Mouse (Mus musculus) myocyte (in vitro differentiated cells): ENCODE measurements around the gene Golga7b. TPM values are rescaled to one million over a fixed set of nuclear protein-coding genes. Genes with fewer than 3 reads are reported as not detected.

ENCODE experiments used
- H3K27me3 ChIP-seq: one replicate; pipeline ENCODE4 v1.6.1; 2011; ENCODE audit not compliant: control insufficient read depth, insufficient read depth, insufficient read length
- H3K36me3 ChIP-seq: one replicate; pipeline ENCODE4 v1.6.1; 2011; ENCODE audit not compliant: control insufficient read depth, insufficient read depth
- H3K4me2 ChIP-seq: one replicate; pipeline ENCODE4 v1.6.1; 2011; ENCODE audit warnings: low read depth, control low read depth
- H3K4me3 ChIP-seq: one replicate; pipeline ENCODE4 v1.5.1; 2011; ENCODE audit warnings: mild to moderate bottlenecking, control low read depth, moderate library complexity
- H3K79me2 ChIP-seq: one replicate; pipeline ENCODE4 v1.6.1; 2011; ENCODE audit not compliant: control insufficient read depth, insufficient read depth
- H3ac ChIP-seq: one replicate; pipeline ENCODE4 v1.6.1; 2011; ENCODE audit not compliant: control insufficient read depth, insufficient read length
- CEBPB ChIP-seq: IDR thresholded peaks from 2 replicates; pipeline ENCODE4 v1.6.1; 2011; ENCODE audit warnings: mild to moderate bottlenecking, moderate library complexity; ENCODE audit not compliant: poor library complexity, insufficient read depth, severe bottlenecking
- E2F4 ChIP-seq: IDR thresholded peaks from one replicate; pipeline ENCODE4 v1.6.1; 2011; ENCODE audit warnings: mild to moderate bottlenecking, control low read depth, moderate library complexity; ENCODE audit not compliant: insufficient read depth
- MAX ChIP-seq: IDR thresholded peaks from one replicate; pipeline ENCODE4 v1.6.1; 2011; ENCODE audit warnings: low read depth, mild to moderate bottlenecking, control low read depth
- MYOD1 ChIP-seq, 3 experiments: IDR thresholded peaks; one replicate each; pipeline ENCODE4 v1.6.1; 2011; ENCODE audit warnings: control low read depth in 2 of 3, low read depth in 2 of 3, mild to moderate bottlenecking in 2 of 3, moderate library complexity in 1 of 3; ENCODE audit not compliant: insufficient read length in 2 of 3, control insufficient read depth in 1 of 3
- MYOG ChIP-seq, 3 experiments: IDR thresholded peaks; one replicate each; pipeline ENCODE4 v1.6.1; 2011; ENCODE audit warnings: control low read depth in 2 of 3, low read depth in 2 of 3, mild to moderate bottlenecking in 2 of 3; ENCODE audit not compliant: insufficient read length in 2 of 3, control insufficient read depth in 1 of 3, insufficient read depth in 1 of 3
- POLR2A ChIP-seq: IDR thresholded peaks from one replicate; pipeline ENCODE4 v1.6.1; 2011; ENCODE audit warnings: low read depth, mild to moderate bottlenecking, control low read depth, moderate library complexity; ENCODE audit not compliant: insufficient read length
- POLR2AphosphoS2 ChIP-seq: IDR thresholded peaks from one replicate; pipeline ENCODE4 v1.6.1; 2011; ENCODE audit warnings: low read depth, control low read depth; ENCODE audit not compliant: insufficient read length
- REST ChIP-seq: IDR thresholded peaks from one replicate; pipeline ENCODE4 v1.6.1; 2011; ENCODE audit warnings: mild to moderate bottlenecking, control low read depth, moderate library complexity; ENCODE audit not compliant: insufficient read depth, insufficient read length
- SRF ChIP-seq: IDR thresholded peaks from one replicate; pipeline ENCODE4 v1.6.1; 2011; ENCODE audit warnings: low read depth; ENCODE audit not compliant: control insufficient read depth, insufficient read length
- TCF12 ChIP-seq: IDR thresholded peaks from one replicate; pipeline ENCODE4 v1.6.1; 2011; ENCODE audit warnings: mild to moderate bottlenecking, control low read depth; ENCODE audit not compliant: poor library complexity, insufficient read depth, severe bottlenecking
- TCF3 ChIP-seq: IDR thresholded peaks from one replicate; pipeline ENCODE4 v1.6.1; 2011; ENCODE audit warnings: low read depth, control low read depth; ENCODE audit not compliant: insufficient read length
- USF1 ChIP-seq: IDR thresholded peaks from one replicate; pipeline ENCODE4 v1.6.1; 2011; ENCODE audit warnings: low read depth, mild to moderate bottlenecking, control low read depth, moderate library complexity
- polyA plus RNA-seq: library from polyadenylated mRNA; unstranded; fragments of >200 nt; fragmentation: generic; extraction: Trizol; gene quantifications from one replicate; pipeline ENCODE4 v1.2.1, GENCODE M21; 2012; ENCODE audit warnings: missing spikeins

The Golga7b gene
- polyA plus RNA-seq, 1 experiment: 0.06 TPM

DNA sequence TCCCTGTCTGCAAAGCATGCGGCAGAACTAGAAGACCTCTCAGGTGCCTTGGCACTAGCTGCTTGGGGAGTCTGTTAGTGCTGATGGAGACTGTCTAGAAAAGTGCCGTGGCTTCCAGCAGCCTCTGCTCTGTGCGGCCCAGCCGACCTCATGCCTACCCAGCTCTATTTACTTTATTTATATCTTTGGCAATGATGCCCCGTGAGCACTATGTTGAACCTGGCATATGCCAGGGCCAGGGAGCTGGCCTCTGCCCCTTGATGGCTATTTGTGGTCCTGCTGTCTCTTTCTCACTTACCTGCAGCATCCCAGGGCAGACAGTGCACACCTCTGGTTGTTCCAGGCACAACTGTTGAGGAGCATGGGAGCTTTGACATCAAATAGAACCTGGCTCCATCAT lies 31.1 kb downstream of the Golga7b start:
- H3K4me2 ChIP-seq: no peak overlapping the region
- H3K79me2 ChIP-seq: no peaks in the 10 kb centered on the region
- TF ChIP-seq MAX (no peak), TCF3 (no peak), REST (no peak), POLR2A (no peak)
- H3K27me3 ChIP-seq: peaks cover 68% of the 10 kb centered on the region
- no peak overlapping the region for H3ac ChIP-seq
- no peak overlapping the region for H3K4me3 ChIP-seq
- no peaks in the 10 kb centered on the region for H3K36me3 ChIP-seq

- Histone ChIP-seq H3K79me2 (no peaks in the 10 kb centered on the region), H3K36me3 (no peaks in the 10 kb centered on the region), H3K4me2 (no peak overlapping the region), H3K4me3 (no peak overlapping the region), H3ac (no peak overlapping the region), H3K27me3 (peaks cover 79% of the 10 kb centered on the region)
- TF ChIP-seq TCF3 (no peak), REST (no peak)
Observed at GRCm38 (mm10) chr19:42279611-42280010, 32.2 kb downstream of the Golga7b start.

DNA sequence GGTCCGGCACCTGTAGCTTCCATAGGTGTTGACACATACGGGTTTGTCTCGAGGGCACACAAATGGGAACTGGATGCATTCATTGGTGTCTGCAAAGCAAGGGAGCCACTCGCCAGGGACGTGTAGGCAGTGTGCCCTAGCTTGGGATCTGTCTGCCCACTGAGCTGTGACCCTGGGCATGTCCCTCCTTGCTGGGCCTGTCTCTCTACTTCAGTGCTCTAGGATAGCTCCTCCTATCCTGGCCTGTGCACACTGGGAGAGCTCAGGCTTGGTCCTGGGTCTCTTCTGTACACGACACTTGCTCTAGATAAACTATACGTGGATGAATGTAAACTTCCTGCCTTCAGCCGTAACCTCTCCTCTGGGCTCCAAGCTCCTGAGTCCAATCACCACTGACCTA lies 36.8 kb downstream of the Golga7b start:
- H3ac ChIP-seq: no peak overlapping the region
- TF ChIP-seq TCF3: no peak
- no peak overlapping the region for H3K4me3 ChIP-seq
- H3K4me2 ChIP-seq: no peak overlapping the region
- H3K36me3 ChIP-seq: no peaks in the 10 kb centered on the region
- peaks cover 66% of the 10 kb centered on the region for H3K27me3 ChIP-seq
- H3K79me2 ChIP-seq: no peaks in the 10 kb centered on the region

DNA sequence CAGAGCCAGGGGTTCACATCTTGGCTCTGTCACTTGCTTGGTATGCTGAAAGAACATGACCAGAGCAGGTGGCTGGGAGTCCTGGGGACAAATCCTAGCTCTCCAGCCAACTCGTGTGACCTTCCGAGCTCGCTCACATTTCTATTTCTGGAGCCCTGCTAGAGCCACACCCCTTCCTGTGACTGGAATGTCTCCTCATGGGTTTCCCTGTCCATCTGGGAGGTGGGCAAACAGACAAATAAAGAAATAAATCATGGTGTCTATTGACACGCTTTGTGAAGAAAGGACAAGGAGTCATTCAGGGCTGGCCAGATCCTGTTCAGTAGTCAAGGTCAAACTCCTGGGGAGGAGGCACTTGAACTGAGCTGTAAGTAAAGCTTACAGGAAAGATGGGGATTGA lies 41.0 kb downstream of the Golga7b start:
- TF ChIP-seq MYOG (IDR thresholded peaks at IDR 0.05; ENCODE audit: control insufficient read depth in 1 of 3, insufficient read depth in 1 of 3, insufficient read length in 2 of 3, low read depth in 2 of 3) (no peak), CEBPB (no peak), POLR2AphosphoS2 (no peak), REST (no peak), POLR2A (no peak), TCF12 (no peak), E2F4 (no peak), MYOD1 (IDR thresholded peaks at IDR 0.05; ENCODE audit: control insufficient read depth in 1 of 3, insufficient read length in 2 of 3, low read depth in 2 of 3) (no peak), USF1 (no peak), TCF3 (no peak), SRF (no peak), MAX (no peak)
- H3ac ChIP-seq: no peak overlapping the region
- no peak overlapping the region for H3K4me2 ChIP-seq
- peaks cover 53% of the 10 kb centered on the region for H3K27me3 ChIP-seq
- no peak overlapping the region for H3K4me3 ChIP-seq
- no peaks in the 10 kb centered on the region for H3K36me3 ChIP-seq
- H3K79me2 ChIP-seq: no peaks in the 10 kb centered on the region

- TF ChIP-seq MYOG (IDR thresholded peaks at IDR 0.05; ENCODE audit: control insufficient read depth in 1 of 3, insufficient read depth in 1 of 3, insufficient read length in 2 of 3, low read depth in 2 of 3) (no peak), MAX (no peak), TCF12 (no peak), POLR2AphosphoS2 (no peak), USF1 (no peak), SRF (no peak), TCF3 (no peak), POLR2A (no peak), MYOD1 (IDR thresholded peaks at IDR 0.05; ENCODE audit: control insufficient read depth in 1 of 3, insufficient read length in 2 of 3, low read depth in 2 of 3) (no peak), E2F4 (no peak), REST (no peak), CEBPB (no peak)
- Histone ChIP-seq H3ac (no peak overlapping the region), H3K27me3 (peaks cover 50% of the 10 kb centered on the region), H3K79me2 (no peaks in the 10 kb centered on the region), H3K4me3 (no peak overlapping the region), H3K36me3 (no peaks in the 10 kb centered on the region), H3K4me2 (no peak overlapping the region)
Observed at GRCm38 (mm10) chr19:42290954-42291661, 43.7 kb downstream of the Golga7b start.
